Mouse (Mus musculus) neural tube, embryonic 14.5 days (tissue): ENCODE measurements around the gene Cnot8. TPM values are rescaled to one million over a fixed set of nuclear protein-coding genes. Genes with fewer than 3 reads are reported as not detected.

Experiments used
- ATAC-seq: fragments of 200-750 bp; cut with Nextera tagmentation; 2 replicates; pipeline ENCODE4 v1.8.0; 2017; ENCODE audit warnings: low read depth, mild to moderate bottlenecking, moderate TSS enrichment, moderate library complexity
- H3K27ac ChIP-seq: fragments of 300-500 bp; sonication (generic); 2 replicates; pipeline ENCODE4 v1.5.1; 2014; ENCODE audit warnings: low read depth, mild to moderate bottlenecking, control low read depth, low read length, moderate library complexity, mixed read lengths
- H3K27me3 ChIP-seq: fragments of 300-500 bp; sonication (generic); 2 replicates; pipeline ENCODE4 v1.6.1; 2014; ENCODE audit warnings: low read length; ENCODE audit not compliant: control insufficient read depth, insufficient read depth
- H3K36me3 ChIP-seq: fragments of 300-500 bp; sonication (generic); 2 replicates; pipeline ENCODE4 v1.6.1; 2014; ENCODE audit warnings: low read length, mixed read lengths; ENCODE audit not compliant: control insufficient read depth, insufficient read depth
- H3K4me1 ChIP-seq: fragments of 300-500 bp; sonication (generic); 2 replicates; pipeline ENCODE4 v1.6.1; 2014; ENCODE audit warnings: low read length; ENCODE audit not compliant: control insufficient read depth, insufficient read depth
- H3K4me2 ChIP-seq: fragments of 300-500 bp; sonication (generic); 2 replicates; pipeline ENCODE4 v1.6.1; 2014; ENCODE audit warnings: mild to moderate bottlenecking, low read depth, low read length, control low read depth
- H3K4me3 ChIP-seq: fragments of 300-500 bp; sonication (generic); 2 replicates; pipeline ENCODE4 v1.5.1; 2014; ENCODE audit warnings: low read depth, low read length, control low read depth, mixed read lengths
- H3K9ac ChIP-seq: fragments of 300-500 bp; sonication (generic); replicated peaks from 2 replicates; pipeline ENCODE4 v1.6.1; 2014; ENCODE audit warnings: low read depth, mild to moderate bottlenecking, control low read depth, low read length, mixed read lengths
- H3K9me3 ChIP-seq: fragments of 300-500 bp; sonication (generic); 2 replicates; pipeline ENCODE4 v1.6.1; 2016; ENCODE audit warnings: low read length; ENCODE audit not compliant: control insufficient read depth
- WGBS: fragments of 180-500 bp; shearing (Covaris S2); extraction: QIAGEN DNeasy Blood & Tissue Kit; methylation state at CpG from one replicate; pipeline ENCODE4 v1.1.7; 2014; 5-methylcytosine and 5-hydroxymethylcytosine counted together
- polyA plus RNA-seq: library from polyadenylated mRNA; unstranded; fragments of >200 nt; fragmentation: Nextera tagmentation; extraction: Ambion mirVana; gene quantifications from 2 replicates; pipeline ENCODE4 v1.2.1, GENCODE M21; 2014

Cnot8 gene
- polyA plus RNA-seq, 1 experiment from 2014 or later: 107 TPM

- Histone ChIP-seq H3K4me1 (peaks cover 14% of the 10 kb centered on the region), H3K9me3 (no peaks in the 10 kb centered on the region), H3K27me3 (no peaks in the 10 kb centered on the region), H3K4me2 (peak overlapping the region; percentile 49), H3K9ac (peak overlapping the region; percentile 70), H3K36me3 (peaks cover 6% of the 10 kb centered on the region; the same call in 1 of the 2 replicates), H3K4me3 (peak overlapping the region; percentile 78), H3K27ac (no peak overlapping the region)
- ATAC-seq: no peak
- WGBS: 1% methylated on average over 8 of the region's 8 CpGs
Observed at GRCm38 (mm10) chr11:58167822-58168166, 63.8 kb downstream of the Cnot8 start.

Other genes starting within 250 kb of the Cnot8 start
- 23.4 and 23.7 TPM in 2 replicates for gene Larp1, start 95.1 kb upstream of the Cnot8 start, polyA plus RNA-seq
- not detected in 2 replicates for gene Gm12248, start 11.0 kb upstream of the Cnot8 start, polyA plus RNA-seq
- gene Gemin5, start 64.4 kb downstream of the Cnot8 start, polyA plus RNA-seq: 14.9 and 15.6 TPM in 2 replicates
- 96.2 and 101 TPM in 2 replicates for gene Mrpl22, start 67.5 kb downstream of the Cnot8 start, polyA plus RNA-seq
- gene Igtp, start 95.4 kb downstream of the Cnot8 start, polyA plus RNA-seq: 0.68 and 1.8 TPM in 2 replicates
- 0.32 and 1.0 TPM in 2 replicates for gene Irgm2, start 95.5 kb downstream of the Cnot8 start, polyA plus RNA-seq
- not detected in 2 replicates for gene 4930438A08Rik, start 170.6 kb downstream of the Cnot8 start, polyA plus RNA-seq
- 18.9 and 22.0 TPM in 2 replicates for gene Zfp692, start 202.9 kb downstream of the Cnot8 start, polyA plus RNA-seq
- gene Zfp672, start 226.2 kb downstream of the Cnot8 start, polyA plus RNA-seq: 44.4 and 44.5 TPM in 2 replicates
- 32.8 and 36.2 TPM in 2 replicates for gene Sh3bp5l, start 226.6 kb downstream of the Cnot8 start, polyA plus RNA-seq